8 mouse cellular contexts compared by ENCODE assay signal in the genomic region with DNA sequence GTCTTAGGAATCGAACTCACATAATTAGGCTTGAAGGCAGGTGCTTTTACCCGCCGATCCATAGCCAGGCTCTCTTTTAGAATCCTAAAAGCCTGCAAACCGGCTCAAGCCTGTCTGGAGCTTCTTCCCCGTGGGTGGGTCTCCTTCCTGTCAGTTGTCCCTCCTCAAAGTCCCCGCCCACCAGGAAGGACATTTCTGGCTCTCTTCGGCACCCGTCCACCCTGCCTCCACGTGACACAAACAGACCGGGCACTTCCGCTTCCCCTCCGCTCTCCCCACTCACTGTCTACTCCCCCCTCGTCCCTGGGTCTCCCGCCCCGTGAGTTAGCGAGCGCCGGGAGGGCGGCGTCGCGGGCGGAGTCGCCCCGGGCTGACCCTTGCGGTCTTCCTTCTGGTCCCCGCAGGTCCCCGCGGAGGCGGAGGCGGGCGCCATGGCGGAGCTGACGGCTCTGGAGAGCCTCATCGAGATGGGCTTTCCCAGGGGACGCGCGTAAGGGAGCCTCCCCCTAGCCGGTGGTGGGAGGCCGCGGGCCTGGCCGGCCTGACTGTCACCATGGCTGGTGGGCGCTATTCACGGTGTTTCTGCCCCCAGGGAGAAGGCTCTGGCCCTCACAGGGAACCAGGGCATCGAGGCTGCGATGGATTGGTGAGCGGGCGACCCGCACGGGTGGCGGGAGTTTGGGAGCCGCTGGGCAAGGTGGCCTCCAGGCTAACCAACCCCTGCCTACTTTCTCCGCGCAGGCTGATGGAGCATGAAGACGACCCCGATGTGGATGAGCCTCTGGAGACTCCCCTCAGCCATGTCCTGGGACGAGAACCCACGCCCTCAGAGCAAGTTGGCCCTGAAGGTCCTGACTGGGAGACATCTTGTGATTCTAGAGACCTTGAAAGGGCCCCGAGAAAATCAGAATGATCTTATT. TPM values are rescaled to one million over a fixed set of nuclear protein-coding genes. Genes with fewer than 3 reads are reported as not detected.
DNase-seq lines count a peak whose midpoint lies in the region; ATAC-seq and TF ChIP-seq lines count a peak whose summit lies in the region.

A gene (plus strand): TSS at position 230 of the 920 bp plus-strand sequence.

- H3K27ac ChIP-seq in CH12.LX (ENCODE audit: insufficient read depth, low read depth) = peak within 1 kb of the TSS; percentile 52
- peak within 1 kb of the TSS; percentile 63 for H3K27ac ChIP-seq in forebrain, embryonic 11.5 days (ENCODE audit: low read depth, low read length)
- H3K27ac ChIP-seq in heart, embryonic 16.5 days (ENCODE audit: low read length) = peak within 1 kb of the TSS; percentile 80
- H3K27ac ChIP-seq in liver, embryonic 15.5 days (replicated peaks) = peak within 1 kb of the TSS; percentile 92
- peak within 1 kb of the TSS; percentile 33; the same call in 1 of the 2 replicates for H3K27ac ChIP-seq in neural tube, embryonic 12.5 days

- H3K36me3 ChIP-seq in CH12.LX (replicated peaks in 1 of 2; ENCODE audit: control insufficient read depth in 1 of 2, insufficient read depth in 1 of 2, low read length in 1 of 2) = peaks cover 21 to 36% of the 10 kb centered on the region in 2 experiments
- peaks cover 4% of the 10 kb centered on the region; the same call in 1 of the 2 replicates for H3K36me3 ChIP-seq in forebrain, embryonic 11.5 days (ENCODE audit: control insufficient read depth, insufficient read depth, low read length)
- H3K36me3 ChIP-seq in heart, embryonic 16.5 days (ENCODE audit: control insufficient read depth, insufficient read depth) = peaks cover 31% of the 10 kb centered on the region
- peaks cover 40% of the 10 kb centered on the region for H3K36me3 ChIP-seq in liver, embryonic 15.5 days (replicated peaks)
- H3K36me3 ChIP-seq in neural tube, embryonic 12.5 days = peaks cover 33% of the 10 kb centered on the region

- H3K79me2 ChIP-seq in CH12.LX (replicated peaks; ENCODE audit: control insufficient read depth, extremely low read depth, insufficient read depth, poor library complexity, severe bottlenecking) = peaks cover 19% of the 10 kb centered on the region

- no peaks in the 10 kb centered on the region for H3K27me3 ChIP-seq in CH12.LX (replicated peaks)
- no peaks in the 10 kb centered on the region for H3K27me3 ChIP-seq in forebrain, embryonic 11.5 days (ENCODE audit: control insufficient read depth, insufficient read depth, low read length)
- no peaks in the 10 kb centered on the region for H3K27me3 ChIP-seq in heart, embryonic 16.5 days (ENCODE audit: control insufficient read depth, insufficient read depth, low read length)
- H3K27me3 ChIP-seq in liver, embryonic 15.5 days = no peaks in the 10 kb centered on the region
- H3K27me3 ChIP-seq in neural tube, embryonic 12.5 days (replicated peaks) = no peaks in the 10 kb centered on the region

- peak within 1 kb of the TSS; percentile 84 to 97 (median 87) for H3K4me3 ChIP-seq in CH12.LX (replicated peaks in 1 of 3; ENCODE audit: low read depth in 2 of 3, low read length in 2 of 3, poor library complexity in 1 of 3)
- peak within 1 kb of the TSS; percentile 96 for H3K4me3 ChIP-seq in forebrain, embryonic 11.5 days (ENCODE audit: low read depth, low read length)
- H3K4me3 ChIP-seq in heart, embryonic 16.5 days (ENCODE audit: low read length) = peak within 1 kb of the TSS; percentile 87
- H3K4me3 ChIP-seq in liver, embryonic 15.5 days (replicated peaks) = peak within 1 kb of the TSS; percentile 98
- peak within 1 kb of the TSS; percentile 79 for H3K4me3 ChIP-seq in neural tube, embryonic 12.5 days

- no peak for TF ChIP-seq RAD21 in CH12.LX (IDR thresholded peaks at IDR 0.05; ENCODE audit: low read depth, low read length)

- TF ChIP-seq CTCF in CH12.LX (conservative IDR thresholded peaks at IDR 0.05 in 1 of 2, IDR thresholded peaks at IDR 0.05 in 1 of 2; ENCODE audit: low read depth in 2 of 2, low read length in 2 of 2) = no peak

- H3K9me3 ChIP-seq in CH12.LX (replicated peaks; ENCODE audit: low read length) = no peaks in the 10 kb centered on the region
- no peaks in the 10 kb centered on the region for H3K9me3 ChIP-seq in forebrain, embryonic 11.5 days (ENCODE audit: control insufficient read depth, low read length)
- H3K9me3 ChIP-seq in heart, embryonic 16.5 days (replicated peaks; ENCODE audit: control insufficient read depth, low read length) = no peaks in the 10 kb centered on the region
- no peaks in the 10 kb centered on the region for H3K9me3 ChIP-seq in liver, embryonic 15.5 days (replicated peaks)
- H3K9me3 ChIP-seq in neural tube, embryonic 12.5 days = no peaks in the 10 kb centered on the region

- in situ Hi-C loops in CH12.LX (cut with MboI; ENCODE audit: low pct_ligation_motif_present, low pct_unique_long_range_greater_than_20kb, low sequenced_read_pairs) = no loop called here

- dilution Hi-C loops in CH12.LX (cut with MboI; ENCODE audit: extremely low pct_ligation_motif_present, extremely low pct_unique_long_range_greater_than_20kb, low sequenced_read_pairs) = no loop called here

- TF ChIP-seq POLR2A in CH12.LX (IDR thresholded peaks at IDR 0.05; ENCODE audit: low read depth, low read length) = peak; percentile 70

- H3K4me1 ChIP-seq in CH12.LX (ENCODE audit: control insufficient read depth in 1 of 2, insufficient read depth in 2 of 2) = peaks cover 2 to 16% of the 10 kb centered on the region in 2 experiments; a peak in 2 of 4 replicates
- H3K4me1 ChIP-seq in forebrain, embryonic 11.5 days (replicated peaks; ENCODE audit: control insufficient read depth, insufficient read depth, low read length) = peaks cover 7% of the 10 kb centered on the region; the same call in 1 of the 2 replicates
- H3K4me1 ChIP-seq in heart, embryonic 16.5 days (ENCODE audit: control insufficient read depth, insufficient read depth, low read length) = peaks cover 6% of the 10 kb centered on the region
- peaks cover 52% of the 10 kb centered on the region for H3K4me1 ChIP-seq in liver, embryonic 15.5 days (replicated peaks)
- H3K4me1 ChIP-seq in neural tube, embryonic 12.5 days = peaks cover 9% of the 10 kb centered on the region

- H3K9ac ChIP-seq in CH12.LX (ENCODE audit: insufficient read depth, low read depth) = peak within 1 kb of the TSS; percentile 95
- H3K9ac ChIP-seq in forebrain, embryonic 11.5 days (ENCODE audit: low read length) = peak within 1 kb of the TSS; percentile 96
- peak within 1 kb of the TSS; percentile 95 for H3K9ac ChIP-seq in heart, embryonic 16.5 days (ENCODE audit: low read length)
- H3K9ac ChIP-seq in liver, embryonic 15.5 days = peak within 1 kb of the TSS; percentile 99
- peak within 1 kb of the TSS; percentile 96 for H3K9ac ChIP-seq in neural tube, embryonic 12.5 days

- 1% methylated on average over 52 of the region's 59 CpGs for WGBS in forebrain, embryonic 11.5 days
- WGBS in heart, embryonic 16.5 days = 2% methylated on average over 59 of the region's 59 CpGs
- under 1% methylated on average over 59 of the region's 59 CpGs for WGBS in liver, embryonic 15.5 days (ENCODE audit: insufficient replicate concordance)
- WGBS in neural tube, embryonic 12.5 days = under 1% methylated on average over 59 of the region's 59 CpGs

- peak within 1 kb of the TSS; percentile 92 for H3K4me2 ChIP-seq in CH12.LX (ENCODE audit: insufficient read depth, low read depth, poor library complexity, severe bottlenecking)
- peak within 1 kb of the TSS; percentile 88 for H3K4me2 ChIP-seq in forebrain, embryonic 11.5 days (ENCODE audit: low read depth, low read length, severe bottlenecking)
- peak within 1 kb of the TSS; percentile 91 for H3K4me2 ChIP-seq in heart, embryonic 16.5 days (ENCODE audit: low read depth, low read length)
- H3K4me2 ChIP-seq in liver, embryonic 15.5 days = peak within 1 kb of the TSS; percentile 90
- H3K4me2 ChIP-seq in neural tube, embryonic 12.5 days (replicated peaks) = peak within 1 kb of the TSS; percentile 92

- peak; percentile 99 for ATAC-seq in forebrain, embryonic 11.5 days (replicated peaks; ENCODE audit: low FRiP score)
- peak; percentile 98 for ATAC-seq in heart, embryonic 16.5 days (replicated peaks; ENCODE audit: extremely low read depth, insufficient read depth, low FRiP score)
- ATAC-seq in liver, embryonic 15.5 days (ENCODE audit: insufficient read depth) = peak; percentile 95
- ATAC-seq in neural tube, embryonic 12.5 days (ENCODE audit: low FRiP score, low read depth) = peak; percentile 97

- DNase-seq in CH12.LX (ENCODE audit: extremely low read depth) = peak; percentile 98
- DNase-seq in c-Kit-positive CD71-positive TER-119-negative erythroid progenitor cells, embryonic 14.5 days (ENCODE audit: low read depth) = peak; percentile 97
- peak; percentile 95 for DNase-seq in forebrain, embryonic 11.5 days (ENCODE audit: low spot score)
- peak; percentile 97 to 98 for DNase-seq in kidney, postnatal 36 days
- DNase-seq in telencephalon, adult 2 months (ENCODE audit: low read depth, low spot score) = peak; percentile 97

- no peak for TF ChIP-seq EP300 in CH12.LX (IDR thresholded peaks at IDR 0.05; ENCODE audit: low read length)

TF ChIP-seq in CH12.LX, 34 proteins besides CTCF, POLR2A, EP300 and RAD21 (continues in another document):
- TF ChIP-seq KAT2A (IDR thresholded peaks at IDR 0.05; ENCODE audit: insufficient replicate concordance, low read length) (peak; percentile 92; the same call in 1 of the 2 replicates), SIN3A (IDR thresholded peaks at IDR 0.05; ENCODE audit: low read length) (peak; percentile 99), CHD1 (IDR thresholded peaks at IDR 0.05; ENCODE audit: low read depth, low read length) (no peak), PAX5 (IDR thresholded peaks at IDR 0.05; ENCODE audit: low read length) (no peak), ELF1 (IDR thresholded peaks at IDR 0.05; ENCODE audit: low read depth, low read length) (peak; percentile 99), MAZ (IDR thresholded peaks at IDR 0.05; ENCODE audit: low read depth, low read length) (peak; percentile 96), ZKSCAN1 (IDR thresholded peaks at IDR 0.05; ENCODE audit: borderline replicate concordance, low read depth, low read length) (no peak), HCFC1 (IDR thresholded peaks at IDR 0.05; ENCODE audit: low read depth, low read length) (peak; percentile 97), POLR2AphosphoS2 (IDR thresholded peaks at IDR 0.05; ENCODE audit: low read depth, low read length) (no peak), TCF12 (IDR thresholded peaks at IDR 0.05; ENCODE audit: low read depth, low read length) (peak; percentile 66; the same call in 1 of the 2 replicates), USF1 (IDR thresholded peaks at IDR 0.05; ENCODE audit: low read depth, low read length) (peak; percentile 100), ETS1 (conservative IDR thresholded peaks at IDR 0.05; ENCODE audit: low read depth, low read length) (no peak)

RNA-seq across cellular contexts. Expression of the gene that starts here (rescaled TPM):
- total RNA-seq in CH12.LX (2012; rRNA removed) (134 and 140 TPM in 2 replicates), CH12.LX (2014; rRNA removed) (96.3 and 107 TPM in 2 replicates)
- polyA plus RNA-seq in CH12.LX (2012; ENCODE audit: insufficient read length, low read depth) = 226 and 279 TPM in 2 replicates
- polyA plus RNA-seq in forebrain, embryonic 11.5 days (2014; fragmentation: Nextera tagmentation; extraction: Ambion mirVana) = 178 and 181 TPM in 2 replicates
- 130 and 133 TPM in 2 replicates for polyA plus RNA-seq in heart, embryonic 16.5 days (2015; fragmentation: Nextera tagmentation; extraction: Ambion mirVana)
- polyA plus RNA-seq in liver, embryonic 15.5 days (2015; fragmentation: Nextera tagmentation; extraction: Ambion mirVana) = 90.4 and 96.5 TPM in 2 replicates
- polyA plus RNA-seq in neural tube, embryonic 12.5 days (2016; fragmentation: Nextera tagmentation; extraction: Ambion mirVana) = 186 and 193 TPM in 2 replicates

Comparison
In these comparisons a context has a peak if more than half of its experiments do, and no peak if none do; other contexts are left out.
1. Peak in every context shown above with its lines: DNase-seq, ATAC-seq, H3K4me3 ChIP-seq and H3K27ac ChIP-seq.
2. H3K27ac ChIP-seq: peak in every context shown above with its lines; median percentile 92 in liver, embryonic 15.5 days; 80 in heart, embryonic 16.5 days; 63 in forebrain, embryonic 11.5 days; 52 in CH12.LX; 33 in neural tube, embryonic 12.5 days.